Mouse (Mus musculus): Measurements from ENCODE around the gene Slc7a4. TPM values are rescaled to one million over a fixed set of nuclear protein-coding genes. Genes with fewer than 3 reads are reported as not detected.

Gene Slc7a4
- polyA plus RNA-seq, 1 experiment from 2014 or later = 3.1 TPM

DNA sequence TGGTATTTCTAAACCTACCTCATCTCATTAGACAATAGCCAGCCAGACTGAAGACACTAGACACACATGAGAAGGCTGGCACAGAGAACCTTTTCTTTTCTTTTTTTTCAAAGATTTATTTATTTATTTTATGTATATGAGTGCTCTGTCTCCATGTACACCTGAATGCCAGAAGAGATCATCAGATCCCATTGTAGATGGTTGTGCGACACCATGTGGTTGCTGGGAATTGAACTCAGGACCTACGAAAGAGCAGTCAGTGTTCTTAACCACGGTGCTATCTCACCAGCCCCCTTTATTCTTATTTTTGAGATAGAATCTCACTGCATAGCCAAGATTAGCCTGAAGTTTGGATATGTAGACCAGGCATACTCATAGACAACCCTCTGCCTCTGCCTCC lies 46.4 kb downstream of the Slc7a4 start:
- DNase-seq (ENCODE audit: low spot score) (no peak), ATAC-seq (replicated peaks; ENCODE audit: low FRiP score) (no peak)
- Histone ChIP-seq H3K4me2 (ENCODE audit: low read depth, low read length, severe bottlenecking) (no peak overlapping the region), H3K4me3 (ENCODE audit: low read depth, low read length) (no peak overlapping the region), H3K4me1 (replicated peaks; ENCODE audit: control insufficient read depth, insufficient read depth, low read length) (peaks cover 5% of the 10 kb centered on the region), H3K9ac (ENCODE audit: low read length) (no peak overlapping the region), H3K27me3 (ENCODE audit: control insufficient read depth, insufficient read depth, low read length) (no peaks in the 10 kb centered on the region), H3K9me3 (ENCODE audit: control insufficient read depth, low read length) (no peaks in the 10 kb centered on the region), H3K27ac (ENCODE audit: low read depth, low read length) (no peak overlapping the region), H3K36me3 (ENCODE audit: control insufficient read depth, insufficient read depth, low read length) (no peaks in the 10 kb centered on the region)
- 87% methylated on average over 3 of the region's 3 CpGs for WGBS

DNA sequence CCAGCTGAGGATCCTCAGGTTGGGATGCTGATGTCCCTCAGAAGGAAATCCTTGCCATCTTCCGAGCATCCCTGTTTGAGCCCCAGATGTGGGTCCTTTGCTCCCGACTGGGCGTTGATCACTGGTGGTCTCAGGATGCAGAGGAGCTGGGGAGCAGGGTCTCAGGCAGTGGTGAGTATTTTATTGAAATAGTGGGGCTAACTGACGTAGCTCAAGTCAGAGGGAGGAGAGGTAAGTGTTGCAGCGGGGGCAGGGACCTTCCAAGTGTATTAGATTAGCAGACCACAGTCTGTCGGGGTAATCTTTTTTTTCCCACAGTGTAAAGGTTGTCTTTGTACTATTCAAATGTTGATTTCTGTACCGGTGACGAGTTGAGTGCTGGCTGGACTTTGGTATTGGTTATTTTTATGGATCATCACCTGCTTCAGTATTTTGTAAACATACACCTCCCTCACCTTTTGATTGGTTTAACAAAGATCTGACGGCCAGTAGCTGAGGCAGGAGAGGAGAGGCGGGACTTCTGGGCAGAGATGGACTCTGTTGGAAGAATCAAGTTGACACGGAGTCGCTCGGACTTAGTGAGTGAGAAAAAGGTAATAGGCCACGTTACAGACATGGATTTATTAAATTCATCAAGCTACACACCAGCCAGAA lies 50.2 kb downstream of the Slc7a4 start:
- WGBS = 71% methylated on average over 14 of the region's 14 CpGs
- peak; percentile 40 for DNase-seq (ENCODE audit: low spot score)
- no peaks in the 10 kb centered on the region for H3K9me3 ChIP-seq (ENCODE audit: control insufficient read depth, low read length)

DNA sequence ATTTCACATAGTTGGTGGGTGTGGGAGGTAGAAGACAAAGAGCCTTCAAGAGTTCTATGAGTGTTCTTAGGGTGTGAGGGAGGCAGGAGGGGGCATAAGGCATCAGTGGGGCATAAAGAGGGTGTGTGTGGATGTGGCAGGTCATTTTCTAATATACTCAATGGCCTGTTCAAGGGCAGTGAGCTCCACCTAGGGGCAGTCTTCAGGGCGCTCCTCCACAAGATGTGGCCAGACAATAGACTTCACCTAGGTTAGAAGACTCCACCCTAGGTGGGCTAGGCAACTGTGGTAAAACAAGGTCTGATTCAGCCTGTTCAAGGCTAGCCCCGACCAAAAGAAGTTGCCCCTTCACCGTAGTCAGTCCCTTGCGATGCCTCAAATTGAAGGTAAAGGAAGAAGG lies 50.7 kb downstream of the Slc7a4 start:
- H3K4me2 ChIP-seq (ENCODE audit: low read depth, low read length, severe bottlenecking) = no peak overlapping the region
- 63% methylated on average over 4 of the region's 4 CpGs for WGBS

More for the DNA sequence above, 50.2 kb downstream of the Slc7a4 start:
- peaks cover 10% of the 10 kb centered on the region for H3K4me1 ChIP-seq (replicated peaks; ENCODE audit: control insufficient read depth, insufficient read depth, low read length)
- no peak for ATAC-seq (replicated peaks; ENCODE audit: low FRiP score)
- no peaks in the 10 kb centered on the region for H3K36me3 ChIP-seq (ENCODE audit: control insufficient read depth, insufficient read depth, low read length)
- H3K4me2 ChIP-seq (ENCODE audit: low read depth, low read length, severe bottlenecking) = no peak overlapping the region
- no peak overlapping the region for H3K27ac ChIP-seq (ENCODE audit: low read depth, low read length)
- H3K27me3 ChIP-seq (ENCODE audit: control insufficient read depth, insufficient read depth, low read length) = no peaks in the 10 kb centered on the region
- no peak overlapping the region for H3K4me3 ChIP-seq (ENCODE audit: low read depth, low read length)
- no peak overlapping the region for H3K9ac ChIP-seq (ENCODE audit: low read length)

DNA sequence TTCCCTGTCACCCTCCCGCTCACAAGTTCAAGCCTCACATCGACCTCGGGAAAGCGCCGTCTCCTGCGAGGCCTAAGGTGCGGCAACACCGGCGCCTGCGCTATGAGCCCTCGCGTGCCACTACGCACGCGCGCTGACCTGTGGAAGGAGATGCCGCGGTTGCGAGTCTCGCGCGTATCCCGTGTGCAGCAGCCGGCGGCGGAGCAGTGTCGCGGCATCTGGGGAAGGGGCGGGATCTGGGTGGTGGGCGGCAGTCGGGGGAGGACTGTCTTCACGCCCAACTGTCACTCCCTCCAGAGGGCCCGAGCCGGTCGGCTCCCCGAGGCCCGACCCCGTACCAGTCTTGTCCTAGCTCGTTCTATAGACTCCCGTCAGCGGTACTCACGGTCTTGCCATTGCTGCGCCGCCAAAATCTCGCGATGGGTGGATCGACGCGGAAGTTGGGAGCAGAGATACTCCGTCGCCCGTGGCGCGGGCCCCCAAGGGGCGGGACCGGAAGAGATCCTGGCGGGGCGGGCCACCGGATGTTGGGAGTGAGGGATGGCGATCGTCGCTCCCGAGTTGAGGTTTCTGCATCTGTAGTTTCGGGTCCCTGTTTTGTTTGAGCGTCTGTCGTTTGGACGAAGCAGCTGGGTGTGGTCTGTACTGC lies 52.2 kb downstream of the Slc7a4 start, which contains the start of gene Thap7:
TSS of gene Thap7 (minus strand) at position 497 of the 649 bp plus-strand sequence.
- Histone ChIP-seq H3K4me2 (ENCODE audit: low read depth, low read length, severe bottlenecking) (peak within 1 kb of the TSS; percentile 67), H3K27ac (ENCODE audit: low read depth, low read length) (peak within 1 kb of the TSS; percentile 92), H3K4me1 (replicated peaks; ENCODE audit: control insufficient read depth, insufficient read depth, low read length) (peaks cover 10% of the 10 kb centered on the region), H3K9me3 (ENCODE audit: control insufficient read depth, low read length) (no peaks in the 10 kb centered on the region), H3K27me3 (ENCODE audit: control insufficient read depth, insufficient read depth, low read length) (no peaks in the 10 kb centered on the region), H3K9ac (ENCODE audit: low read length) (peak within 1 kb of the TSS; percentile 81), H3K4me3 (ENCODE audit: low read depth, low read length) (peak within 1 kb of the TSS; percentile 64), H3K36me3 (ENCODE audit: control insufficient read depth, insufficient read depth, low read length) (peaks cover 5% of the 10 kb centered on the region; the same call in 1 of the 2 replicates)
- WGBS = 0% methylated on average over 67 of the region's 67 CpGs
- ATAC-seq (replicated peaks; ENCODE audit: low FRiP score) (peak; percentile 96), DNase-seq (ENCODE audit: low spot score) (peak; percentile 99)

More for the DNA sequence above, 50.7 kb downstream of the Slc7a4 start:
- H3K36me3 ChIP-seq (ENCODE audit: control insufficient read depth, insufficient read depth, low read length) = peaks cover 2% of the 10 kb centered on the region; the same call in 1 of the 2 replicates
- peaks cover 10% of the 10 kb centered on the region for H3K4me1 ChIP-seq (replicated peaks; ENCODE audit: control insufficient read depth, insufficient read depth, low read length)
- ATAC-seq (replicated peaks; ENCODE audit: low FRiP score) = no peak
- H3K9ac ChIP-seq (ENCODE audit: low read length) = no peak overlapping the region
- no peaks in the 10 kb centered on the region for H3K9me3 ChIP-seq (ENCODE audit: control insufficient read depth, low read length)
- no peak overlapping the region for H3K4me3 ChIP-seq (ENCODE audit: low read depth, low read length)
- H3K27ac ChIP-seq (ENCODE audit: low read depth, low read length) = no peak overlapping the region
- H3K27me3 ChIP-seq (ENCODE audit: control insufficient read depth, insufficient read depth, low read length) = no peaks in the 10 kb centered on the region
- DNase-seq (ENCODE audit: low spot score) = peak; percentile 41

DNA sequence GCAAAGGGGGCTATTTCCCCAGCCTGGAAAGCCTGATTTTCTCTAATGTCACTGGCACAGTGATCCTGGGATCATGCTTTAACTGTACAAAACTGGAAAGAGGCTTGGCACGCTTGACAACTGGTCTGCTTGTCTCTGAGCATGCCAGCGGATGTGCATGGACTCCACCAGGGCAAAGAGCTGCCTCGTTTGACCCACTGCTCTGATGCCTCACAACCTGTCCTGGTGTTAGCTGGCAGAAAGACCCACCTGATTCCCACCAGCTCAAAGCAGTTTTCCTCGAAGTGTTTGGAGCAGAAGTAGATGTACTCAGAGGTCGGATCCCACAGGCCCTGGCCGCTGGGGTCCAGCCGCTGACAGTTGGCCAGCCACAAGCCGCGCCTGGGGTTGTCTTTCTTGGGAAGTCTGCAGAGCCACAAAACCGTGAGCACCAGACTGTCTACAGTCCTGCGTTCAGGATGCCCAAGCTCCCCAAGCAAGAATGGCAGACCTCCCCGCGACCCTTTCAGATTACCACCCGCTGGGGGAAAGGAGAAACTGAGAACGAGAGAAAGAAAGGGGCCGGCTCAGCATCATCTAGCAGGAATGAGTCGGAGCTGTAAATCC lies 52.9 kb downstream of the Slc7a4 start:
- peak; percentile 6; the same call in 1 of the 2 replicates for ATAC-seq (replicated peaks; ENCODE audit: low FRiP score)
- peak overlapping the region; percentile 67 for H3K4me2 ChIP-seq (ENCODE audit: low read depth, low read length, severe bottlenecking)

DNA sequence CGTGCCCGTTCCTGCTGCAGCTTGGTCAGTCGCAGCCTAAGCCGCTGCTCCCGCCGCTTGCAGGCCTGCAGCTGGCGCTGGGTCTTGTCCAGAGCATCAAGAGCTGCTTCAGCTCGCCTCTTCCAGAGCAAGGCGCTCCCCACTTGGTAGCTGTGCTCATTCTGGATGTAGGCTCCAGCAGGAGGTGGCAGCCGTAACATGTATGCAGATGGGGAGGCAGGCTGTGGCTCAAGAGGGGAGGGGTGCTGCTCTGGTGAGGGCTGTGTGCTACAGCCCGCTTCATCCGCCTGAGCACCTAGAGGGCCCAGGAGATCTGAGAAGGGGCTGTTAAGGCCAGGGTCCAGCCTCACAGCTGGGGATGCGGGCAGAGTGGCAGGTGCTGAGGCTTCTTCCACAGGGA lies 54.7 kb downstream of the Slc7a4 start:
- peaks cover 14% of the 10 kb centered on the region; the same call in 1 of the 2 replicates for H3K36me3 ChIP-seq (ENCODE audit: control insufficient read depth, insufficient read depth, low read length)
- no peak overlapping the region for H3K9ac ChIP-seq (ENCODE audit: low read length)
- H3K4me3 ChIP-seq (ENCODE audit: low read depth, low read length) = no peak overlapping the region
- WGBS = 87% methylated on average over 13 of the region's 13 CpGs
- H3K4me1 ChIP-seq (replicated peaks; ENCODE audit: control insufficient read depth, insufficient read depth, low read length) = peaks cover 10% of the 10 kb centered on the region
- ATAC-seq (replicated peaks; ENCODE audit: low FRiP score) = no peak
- no peak overlapping the region for H3K4me2 ChIP-seq (ENCODE audit: low read depth, low read length, severe bottlenecking)
- H3K27me3 ChIP-seq (ENCODE audit: control insufficient read depth, insufficient read depth, low read length) = no peaks in the 10 kb centered on the region
- H3K27ac ChIP-seq (ENCODE audit: low read depth, low read length) = no peak overlapping the region
- DNase-seq (ENCODE audit: low spot score) = no peak
- no peaks in the 10 kb centered on the region for H3K9me3 ChIP-seq (ENCODE audit: control insufficient read depth, low read length)

More for the DNA sequence above, 52.9 kb downstream of the Slc7a4 start:
- Histone ChIP-seq H3K9me3 (ENCODE audit: control insufficient read depth, low read length) (no peaks in the 10 kb centered on the region), H3K4me1 (replicated peaks; ENCODE audit: control insufficient read depth, insufficient read depth, low read length) (peaks cover 10% of the 10 kb centered on the region), H3K36me3 (ENCODE audit: control insufficient read depth, insufficient read depth, low read length) (peaks cover 8% of the 10 kb centered on the region; the same call in 1 of the 2 replicates), H3K27ac (ENCODE audit: low read depth, low read length) (peak overlapping the region; percentile 92), H3K27me3 (ENCODE audit: control insufficient read depth, insufficient read depth, low read length) (no peaks in the 10 kb centered on the region), H3K9ac (ENCODE audit: low read length) (peak overlapping the region; percentile 81), H3K4me3 (ENCODE audit: low read depth, low read length) (peak overlapping the region; percentile 64)
- 18% methylated on average over 17 of the region's 17 CpGs for WGBS
- peak; percentile 58 for DNase-seq (ENCODE audit: low spot score)

DNA sequence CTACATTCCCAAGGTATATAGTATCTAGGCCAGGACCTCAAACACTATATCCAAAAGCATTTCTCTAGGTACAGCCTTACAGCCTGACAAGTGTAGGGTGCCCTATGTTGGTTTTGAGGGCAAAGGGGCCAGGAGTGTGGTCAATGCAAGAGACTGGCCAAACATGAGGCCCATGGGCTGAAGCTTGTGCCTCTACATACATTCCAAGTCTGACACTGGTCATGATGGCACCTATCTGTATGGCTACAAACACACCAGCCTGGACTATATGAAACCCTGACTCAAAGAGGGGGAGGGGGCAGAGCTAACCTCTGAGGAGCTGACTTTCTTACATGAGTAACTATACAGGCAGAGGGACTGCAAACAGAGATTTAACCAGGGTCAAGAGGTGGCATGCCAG lies 55.4 kb downstream of the Slc7a4 start:
- DNase-seq (ENCODE audit: low spot score) (peak; percentile 35), ATAC-seq (replicated peaks; ENCODE audit: low FRiP score) (no peak)
- H3K27ac ChIP-seq (ENCODE audit: low read depth, low read length) = no peak overlapping the region
- no peak overlapping the region for H3K4me3 ChIP-seq (ENCODE audit: low read depth, low read length)
- no peaks in the 10 kb centered on the region for H3K27me3 ChIP-seq (ENCODE audit: control insufficient read depth, insufficient read depth, low read length)
- H3K4me2 ChIP-seq (ENCODE audit: low read depth, low read length, severe bottlenecking) = no peak overlapping the region
- H3K36me3 ChIP-seq (ENCODE audit: control insufficient read depth, insufficient read depth, low read length) = peaks cover 14% of the 10 kb centered on the region; the same call in 1 of the 2 replicates
- no peaks in the 10 kb centered on the region for H3K9me3 ChIP-seq (ENCODE audit: control insufficient read depth, low read length)
- no peak overlapping the region for H3K9ac ChIP-seq (ENCODE audit: low read length)
- H3K4me1 ChIP-seq (replicated peaks; ENCODE audit: control insufficient read depth, insufficient read depth, low read length) = peaks cover 10% of the 10 kb centered on the region

DNA sequence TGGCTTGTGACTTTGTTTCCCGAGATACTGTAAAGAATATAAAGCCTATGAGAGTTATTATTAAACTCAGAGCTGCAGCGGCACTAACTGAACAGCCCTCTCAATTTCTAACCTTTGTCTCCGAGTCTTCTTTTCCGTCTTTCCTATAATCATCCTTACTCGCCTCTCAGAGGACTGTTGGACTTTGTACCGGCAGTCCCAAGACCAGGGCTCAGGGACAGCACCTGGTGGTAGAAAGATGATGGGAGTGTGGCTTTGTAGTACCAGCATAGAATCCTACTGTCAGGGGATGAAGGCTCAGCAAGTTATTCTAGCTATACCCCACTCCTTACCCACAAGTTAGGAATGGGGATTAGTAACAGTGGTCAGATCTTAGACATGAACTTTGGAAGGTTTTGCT lies 56.8 kb downstream of the Slc7a4 start:
- Histone ChIP-seq H3K27ac (ENCODE audit: low read depth, low read length) (no peak overlapping the region), H3K9me3 (ENCODE audit: control insufficient read depth, low read length) (no peaks in the 10 kb centered on the region), H3K27me3 (ENCODE audit: control insufficient read depth, insufficient read depth, low read length) (no peaks in the 10 kb centered on the region), H3K9ac (ENCODE audit: low read length) (no peak overlapping the region), H3K4me2 (ENCODE audit: low read depth, low read length, severe bottlenecking) (no peak overlapping the region), H3K4me3 (ENCODE audit: low read depth, low read length) (no peak overlapping the region), H3K36me3 (ENCODE audit: control insufficient read depth, insufficient read depth, low read length) (peaks cover 14% of the 10 kb centered on the region; the same call in 1 of the 2 replicates), H3K4me1 (replicated peaks; ENCODE audit: control insufficient read depth, insufficient read depth, low read length) (peaks cover 5% of the 10 kb centered on the region)
- WGBS = 91% methylated on average over 6 of the region's 6 CpGs
- ATAC-seq (replicated peaks; ENCODE audit: low FRiP score) (no peak), DNase-seq (ENCODE audit: low spot score) (no peak)
